In genomic region chr7:19077761-19078160, GRCm38 (mm10) we compare ENCODE assay signal across 8 mouse cellular contexts. TPM values are rescaled to one million over a fixed set of nuclear protein-coding genes. Genes with fewer than 3 reads are reported as not detected.
DNase-seq lines count a peak whose midpoint lies in the region; ATAC-seq lines count a peak whose summit lies in the region.

No protein-coding gene starts in this region.

- WGBS in embryonic facial prominence, embryonic 15.5 days = 52% methylated on average over 14 of the region's 14 CpGs
- WGBS in hindbrain, embryonic 16.5 days = 76% methylated on average over 14 of the region's 14 CpGs

- H3K27ac ChIP-seq in embryonic facial prominence, embryonic 15.5 days (replicated peaks) = no peak overlapping the region
- no peak overlapping the region for H3K27ac ChIP-seq in hindbrain, embryonic 16.5 days (ENCODE audit: low read depth, low read length)

- H3K4me2 ChIP-seq in embryonic facial prominence, embryonic 15.5 days (replicated peaks) = peak overlapping the region; percentile 80
- peak overlapping the region; percentile 90 for H3K4me2 ChIP-seq in hindbrain, embryonic 16.5 days (ENCODE audit: low read length)

- DNase-seq in gastrocnemius, postnatal 25 days = peak; percentile 41
- DNase-seq in gastrocnemius, postnatal 10 days = no peak
- peak; percentile 69 to 81 for DNase-seq in thymus, adult 18-20 months
- no peak for DNase-seq in cerebellum, postnatal 14 days
- no peak for DNase-seq in gastrocnemius, adult 18-20 months (ENCODE audit: low spot score)

- ATAC-seq in embryonic facial prominence, embryonic 15.5 days (ENCODE audit: insufficient number of reproducible peaks, low FRiP score, low TSS enrichment, low read depth) = no peak
- no peak for ATAC-seq in hindbrain, embryonic 16.5 days
- ATAC-seq in megakaryocyte, adult 5-6 weeks (ENCODE audit: poor library complexity, severe bottlenecking) = peak; percentile 90

- no peaks in the 10 kb centered on the region for H3K27me3 ChIP-seq in embryonic facial prominence, embryonic 15.5 days
- H3K27me3 ChIP-seq in hindbrain, embryonic 16.5 days (replicated peaks; ENCODE audit: control insufficient read depth, insufficient read depth, low read length) = no peaks in the 10 kb centered on the region

- H3K36me3 ChIP-seq in embryonic facial prominence, embryonic 15.5 days = peaks cover 49% of the 10 kb centered on the region
- peaks cover 35% of the 10 kb centered on the region for H3K36me3 ChIP-seq in hindbrain, embryonic 16.5 days (ENCODE audit: control insufficient read depth, insufficient read depth, low read length)

- peak overlapping the region; percentile 96 for H3K4me3 ChIP-seq in embryonic facial prominence, embryonic 15.5 days (replicated peaks)
- peak overlapping the region; percentile 95 for H3K4me3 ChIP-seq in hindbrain, embryonic 16.5 days (ENCODE audit: low read length)

- H3K9me3 ChIP-seq in embryonic facial prominence, embryonic 15.5 days (replicated peaks) = no peaks in the 10 kb centered on the region
- no peaks in the 10 kb centered on the region for H3K9me3 ChIP-seq in hindbrain, embryonic 16.5 days (ENCODE audit: control insufficient read depth, low read length)

- H3K4me1 ChIP-seq in embryonic facial prominence, embryonic 15.5 days = peaks cover 46% of the 10 kb centered on the region
- H3K4me1 ChIP-seq in hindbrain, embryonic 16.5 days (ENCODE audit: control insufficient read depth, insufficient read depth, low read depth, low read length) = peaks cover 16% of the 10 kb centered on the region

- peak overlapping the region; percentile 100; the same call in 1 of the 2 replicates for H3K9ac ChIP-seq in embryonic facial prominence, embryonic 15.5 days
- no peak overlapping the region; the same call in 1 of the 2 replicates for H3K9ac ChIP-seq in hindbrain, embryonic 16.5 days (ENCODE audit: low read depth, low read length)

RNA-seq across cellular contexts. Expression of gene Dmwd, which starts 1.7 kb away (rescaled TPM):
- total RNA-seq in gastrocnemius, postnatal 25 days (2021) = 10 to 100 TPM; 22.4 to 22.7 TPM
- 10 to 100 TPM; 26.6 to 31.8 TPM for total RNA-seq in gastrocnemius, postnatal 10 days (2021)
- 18.7 and 20.1 TPM in 2 replicates for polyA plus RNA-seq in embryonic facial prominence, embryonic 15.5 days (2015; fragmentation: Nextera tagmentation; extraction: Ambion mirVana)
- polyA plus RNA-seq in hindbrain, embryonic 16.5 days (2015; fragmentation: Nextera tagmentation; extraction: Ambion mirVana) = 29.1 and 30.0 TPM in 2 replicates
- total RNA-seq in megakaryocyte, adult 5-6 weeks (2015) = 4.1 and 6.2 TPM in 2 replicates
- total RNA-seq in megakaryocyte, adult 5-6 weeks (2017) = 1.0 and 1.3 TPM in 2 replicates
- 10 to 100 TPM; 33.8 to 39.1 TPM for total RNA-seq in gastrocnemius, adult 18-20 months (2021)

RNA-seq across cellular contexts. Expression of gene Dmpk, which starts 5.9 kb away (rescaled TPM):
- total RNA-seq in gastrocnemius, postnatal 25 days (2021) = 100 to 1,000 TPM; 315 to 350 TPM
- 100 to 1,000 TPM; 256 to 267 TPM for total RNA-seq in gastrocnemius, postnatal 10 days (2021)
- polyA plus RNA-seq in embryonic facial prominence, embryonic 15.5 days (2015; fragmentation: Nextera tagmentation; extraction: Ambion mirVana) = 42.4 and 60.4 TPM in 2 replicates
- 8.0 and 12.3 TPM in 2 replicates for polyA plus RNA-seq in hindbrain, embryonic 16.5 days (2015; fragmentation: Nextera tagmentation; extraction: Ambion mirVana)
- 2.2 and 5.4 TPM in 2 replicates for total RNA-seq in megakaryocyte, adult 5-6 weeks (2015)
- total RNA-seq in megakaryocyte, adult 5-6 weeks (2017) = 2.7 and 3.1 TPM in 2 replicates
- total RNA-seq in gastrocnemius, adult 18-20 months (2021) = 100 to 1,000 TPM; 232 to 265 TPM

RNA-seq across cellular contexts. Expression of gene Six5, which starts 16.6 kb away (rescaled TPM):
- 1 to 10 TPM; 2.0 to 2.7 TPM for total RNA-seq in gastrocnemius, postnatal 25 days (2021)
- 1 to 10 TPM; 5.3 to 7.8 TPM for total RNA-seq in gastrocnemius, postnatal 10 days (2021)
- 12.7 and 14.7 TPM in 2 replicates for polyA plus RNA-seq in embryonic facial prominence, embryonic 15.5 days (2015; fragmentation: Nextera tagmentation; extraction: Ambion mirVana)
- polyA plus RNA-seq in hindbrain, embryonic 16.5 days (2015; fragmentation: Nextera tagmentation; extraction: Ambion mirVana) = 1.9 and 2.9 TPM in 2 replicates
- 0.18 TPM in 1 of 2 replicates, not detected in the other for total RNA-seq in megakaryocyte, adult 5-6 weeks (2015)
- total RNA-seq in megakaryocyte, adult 5-6 weeks (2017) = 0.04 and 0.07 TPM in 2 replicates
- total RNA-seq in gastrocnemius, adult 18-20 months (2021) = 1 to 10 TPM; 1.7 to 2.1 TPM

RNA-seq across cellular contexts. Expression of gene Rsph6a, which starts 23.3 kb away (rescaled TPM):
- not detected for total RNA-seq in gastrocnemius, postnatal 25 days (2021)
- not detected for total RNA-seq in gastrocnemius, postnatal 10 days (2021)
- polyA plus RNA-seq in embryonic facial prominence, embryonic 15.5 days (2015; fragmentation: Nextera tagmentation; extraction: Ambion mirVana) = not detected in 2 replicates
- polyA plus RNA-seq in hindbrain, embryonic 16.5 days (2015; fragmentation: Nextera tagmentation; extraction: Ambion mirVana) = 0.17 and 0.40 TPM in 2 replicates
- not detected in 2 replicates for total RNA-seq in megakaryocyte, adult 5-6 weeks (2015)
- not detected in 2 replicates for total RNA-seq in megakaryocyte, adult 5-6 weeks (2017)
- not detected for total RNA-seq in gastrocnemius, adult 18-20 months (2021)

RNA-seq across cellular contexts. Expression of gene Gm4969, which starts 40.4 kb away (rescaled TPM):
- total RNA-seq in gastrocnemius, postnatal 25 days (2021) = not detected
- total RNA-seq in gastrocnemius, postnatal 10 days (2021) = under 1 TPM in 1 of 2 experiments, not detected in 1; 0.14 TPM
- polyA plus RNA-seq in embryonic facial prominence, embryonic 15.5 days (2015; fragmentation: Nextera tagmentation; extraction: Ambion mirVana) = 1.9 and 2.3 TPM in 2 replicates
- polyA plus RNA-seq in hindbrain, embryonic 16.5 days (2015; fragmentation: Nextera tagmentation; extraction: Ambion mirVana) = 7.0 and 8.8 TPM in 2 replicates
- 0.05 TPM in 1 of 2 replicates, not detected in the other for total RNA-seq in megakaryocyte, adult 5-6 weeks (2015)
- 0.29 TPM in 1 of 2 replicates, not detected in the other for total RNA-seq in megakaryocyte, adult 5-6 weeks (2017)
- total RNA-seq in gastrocnemius, adult 18-20 months (2021) = not detected

Comparison
In these comparisons a context has a peak if more than half of its experiments do, and no peak if none do; other contexts are left out.
1. DNase-seq: peak in gastrocnemius, postnatal 25 days (single experiment) and thymus, adult 18-20 months (2 of 2); none in gastrocnemius, postnatal 10 days (single experiment), cerebellum, postnatal 14 days (0 of 2) and gastrocnemius, adult 18-20 months (single experiment).
2. RNA of gene Dmpk, which starts 5.9 kb away (total RNA-seq): 315 to 350 TPM in gastrocnemius, postnatal 25 days, 256 to 267 TPM in gastrocnemius, postnatal 10 days and 232 to 265 TPM in gastrocnemius, adult 18-20 months; 2.2 to 5.4 TPM in megakaryocyte, adult 5-6 weeks; every median in the first group is over 10 times any median in the second.